Mouse (Mus musculus) limb, embryonic 11.5 days (tissue): ENCODE results near the gene Foxa3. TPM values are rescaled to one million over a fixed set of nuclear protein-coding genes. Genes with fewer than 3 reads are reported as not detected.

ENCODE experiments used
- ATAC-seq: fragments of 200-750 bp; cut with Nextera tagmentation; 2 replicates; pipeline ENCODE4 v1.8.0; 2017; ENCODE audit warnings: low read depth; ENCODE audit not compliant: insufficient number of reproducible peaks, low FRiP score, low TSS enrichment
- DNase-seq: peaks from one replicate; pipeline ENCODE4 v3.0.0-alpha.2; 2015; ENCODE audit warnings: low spot score
- H3K27ac ChIP-seq: fragments of 300-500 bp; sonication (generic); replicated peaks from 2 replicates; pipeline ENCODE4 v1.5.1; 2014; ENCODE audit warnings: low read depth, mild to moderate bottlenecking, low read length
- H3K27me3 ChIP-seq: fragments of 300-500 bp; sonication (generic); 2 replicates; pipeline ENCODE4 v1.6.1; 2014; ENCODE audit warnings: mild to moderate bottlenecking, low read length, mixed read lengths; ENCODE audit not compliant: control insufficient read depth, insufficient read depth
- H3K36me3 ChIP-seq: fragments of 300-500 bp; sonication (generic); 2 replicates; pipeline ENCODE4 v1.6.1; 2014; ENCODE audit warnings: mild to moderate bottlenecking, low read length, moderate library complexity, mixed read lengths; ENCODE audit not compliant: control insufficient read depth, insufficient read depth
- H3K4me1 ChIP-seq: fragments of 300-500 bp; sonication (generic); 2 replicates; pipeline ENCODE4 v1.6.1; 2014; ENCODE audit warnings: low read length, mixed read lengths; ENCODE audit not compliant: control insufficient read depth, insufficient read depth
- H3K4me2 ChIP-seq: fragments of 300-500 bp; sonication (generic); 2 replicates; pipeline ENCODE4 v1.6.1; 2014; ENCODE audit warnings: low read depth, mild to moderate bottlenecking, moderate library complexity; ENCODE audit not compliant: severe bottlenecking
- H3K4me3 ChIP-seq: fragments of 300-500 bp; sonication (generic); 2 replicates; pipeline ENCODE4 v1.5.1; 2014; ENCODE audit warnings: low read depth, low read length
- H3K9ac ChIP-seq: fragments of 300-500 bp; sonication (generic); 2 replicates; pipeline ENCODE4 v1.6.1; 2014; ENCODE audit warnings: mild to moderate bottlenecking, low read length
- H3K9me3 ChIP-seq: fragments of 300-500 bp; sonication (generic); 2 replicates; pipeline ENCODE4 v1.6.1; 2016; ENCODE audit warnings: low read length; ENCODE audit not compliant: control insufficient read depth
- WGBS: fragments of 180-500 bp; shearing (Covaris S2); extraction: QIAGEN DNeasy Blood & Tissue Kit; methylation state at CpG from one replicate; pipeline ENCODE4 v1.1.7; 2014; 5-methylcytosine and 5-hydroxymethylcytosine counted together
- polyA plus RNA-seq: library from polyadenylated mRNA; unstranded; fragments of >200 nt; fragmentation: Nextera tagmentation; extraction: Ambion mirVana; gene quantifications from 2 replicates; pipeline ENCODE4 v1.2.1, GENCODE M21; 2014

Foxa3 gene
- polyA plus RNA-seq, 1 experiment from 2014 or later: 0.21 TPM

- ATAC-seq: no peak
Measured at GRCm38 (mm10) chr7:18987747-18988146, 35.6 kb downstream of the Foxa3 start.

GRCm38 (mm10) chr7:18987100-18987499 lies 36.2 kb downstream of the Foxa3 start, which contains the start of gene Nanos2:
Gene Nanos2 (plus strand): TSS chr7:18987400.
- H3K4me2 ChIP-seq: no peak within 1 kb of the TSS
- H3K27me3 ChIP-seq: peaks cover 7% of the 10 kb centered on the region
- H3K4me1 ChIP-seq: peaks cover 7% of the 10 kb centered on the region; the same call in 1 of the 2 replicates
- WGBS: 68% methylated on average over 2 of the region's 2 CpGs
- DNase-seq (no peak), ATAC-seq (no peak)
- no peak within 1 kb of the TSS for H3K4me3 ChIP-seq
- H3K27ac ChIP-seq: no peak within 1 kb of the TSS
- H3K9ac ChIP-seq: no peak within 1 kb of the TSS
- no peaks in the 10 kb centered on the region for H3K36me3 ChIP-seq
- H3K9me3 ChIP-seq: no peaks in the 10 kb centered on the region

More at GRCm38 (mm10) chr7:18987747-18988146, 35.6 kb downstream of the Foxa3 start:
- 68% methylated on average over 13 of the region's 13 CpGs for WGBS
- no peak for DNase-seq
- H3K4me3 ChIP-seq: no peak overlapping the region
- peaks cover 13% of the 10 kb centered on the region for H3K27me3 ChIP-seq
- no peaks in the 10 kb centered on the region for H3K9me3 ChIP-seq
- no peaks in the 10 kb centered on the region for H3K36me3 ChIP-seq
- H3K27ac ChIP-seq: no peak overlapping the region
- no peak overlapping the region for H3K4me2 ChIP-seq
- H3K9ac ChIP-seq: no peak overlapping the region
- peaks cover 7% of the 10 kb centered on the region; the same call in 1 of the 2 replicates for H3K4me1 ChIP-seq

GRCm38 (mm10) chr7:18986503-18986902 lies 36.8 kb downstream of the Foxa3 start:
- 75% methylated on average over 2 of the region's 2 CpGs for WGBS
- Histone ChIP-seq H3K4me3 (no peak overlapping the region), H3K27ac (no peak overlapping the region)

GRCm38 (mm10) chr7:18978381-18978780 lies 45.0 kb downstream of the Foxa3 start:
- Histone ChIP-seq H3K36me3 (no peaks in the 10 kb centered on the region), H3K27me3 (no peaks in the 10 kb centered on the region), H3K4me1 (no peaks in the 10 kb centered on the region), H3K9ac (no peak overlapping the region), H3K4me3 (no peak overlapping the region), H3K27ac (no peak overlapping the region), H3K9me3 (no peaks in the 10 kb centered on the region), H3K4me2 (no peak overlapping the region)
- 89% methylated on average over 9 of the region's 9 CpGs for WGBS
- DNase-seq (no peak), ATAC-seq (no peak)

More at GRCm38 (mm10) chr7:18986503-18986902, 36.8 kb downstream of the Foxa3 start:
- no peak for ATAC-seq
- no peak overlapping the region for H3K9ac ChIP-seq
- no peaks in the 10 kb centered on the region for H3K36me3 ChIP-seq
- no peak for DNase-seq
- no peaks in the 10 kb centered on the region for H3K9me3 ChIP-seq
- H3K27me3 ChIP-seq: peaks cover under 1% of the 10 kb centered on the region; the same call in 1 of the 2 replicates
- H3K4me2 ChIP-seq: no peak overlapping the region
- H3K4me1 ChIP-seq: peaks cover 4% of the 10 kb centered on the region; the same call in 1 of the 2 replicates

GRCm38 (mm10) chr7:18970956-18971355 lies 52.4 kb downstream of the Foxa3 start:
- no peak overlapping the region for H3K4me2 ChIP-seq
- WGBS: 85% methylated on average over 3 of the region's 3 CpGs

DNA sequence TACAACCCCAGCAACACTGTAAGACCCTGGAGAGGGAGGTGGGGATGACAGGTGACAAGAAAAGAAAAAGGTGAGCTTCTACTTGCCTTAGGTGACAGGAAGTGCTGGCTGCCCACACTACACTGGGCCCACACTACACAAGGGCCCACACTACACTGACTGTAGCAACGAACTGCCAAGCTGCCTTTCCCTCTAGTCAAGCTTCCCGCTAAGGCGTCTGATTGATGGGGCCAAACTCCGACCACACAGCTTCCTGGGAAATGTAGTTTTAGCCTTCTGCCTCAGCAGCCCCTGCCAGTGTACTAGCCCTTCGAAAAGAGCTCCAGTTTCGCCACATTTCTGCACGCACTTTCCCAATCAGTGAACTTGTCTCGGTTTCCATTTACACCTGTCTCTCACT lies 55.7 kb downstream of the Foxa3 start:
- H3K9ac ChIP-seq: no peak overlapping the region
- DNase-seq (no peak), ATAC-seq (no peak)
- 8% methylated on average over 8 of the region's 8 CpGs for WGBS
- H3K27me3 ChIP-seq: peaks cover 35% of the 10 kb centered on the region
- H3K4me3 ChIP-seq: no peak overlapping the region
- H3K4me1 ChIP-seq: no peaks in the 10 kb centered on the region
- H3K36me3 ChIP-seq: no peaks in the 10 kb centered on the region
- H3K27ac ChIP-seq: no peak overlapping the region
- no peak overlapping the region for H3K4me2 ChIP-seq
- H3K9me3 ChIP-seq: no peaks in the 10 kb centered on the region

More at GRCm38 (mm10) chr7:18970956-18971355, 52.4 kb downstream of the Foxa3 start:
- H3K27me3 ChIP-seq: peaks cover 4% of the 10 kb centered on the region
- no peak overlapping the region for H3K27ac ChIP-seq
- ATAC-seq (no peak), DNase-seq (no peak)
- H3K4me1 ChIP-seq: no peaks in the 10 kb centered on the region
- H3K9ac ChIP-seq: no peak overlapping the region
- H3K4me3 ChIP-seq: no peak overlapping the region
- H3K9me3 ChIP-seq: no peaks in the 10 kb centered on the region
- no peaks in the 10 kb centered on the region for H3K36me3 ChIP-seq

- Histone ChIP-seq H3K9ac (no peak overlapping the region), H3K27me3 (peaks cover 58% of the 10 kb centered on the region), H3K4me1 (no peaks in the 10 kb centered on the region), H3K27ac (no peak overlapping the region), H3K4me3 (no peak overlapping the region), H3K4me2 (no peak overlapping the region), H3K9me3 (no peaks in the 10 kb centered on the region), H3K36me3 (no peaks in the 10 kb centered on the region)
- whole genome bisulfite sequencing: 82% methylated on average over 5 of the region's 5 CpGs
- no peak for DNase-seq
- no peak for ATAC-seq
Measured at GRCm38 (mm10) chr7:18965312-18965711, 58.0 kb downstream of the Foxa3 start.

DNA sequence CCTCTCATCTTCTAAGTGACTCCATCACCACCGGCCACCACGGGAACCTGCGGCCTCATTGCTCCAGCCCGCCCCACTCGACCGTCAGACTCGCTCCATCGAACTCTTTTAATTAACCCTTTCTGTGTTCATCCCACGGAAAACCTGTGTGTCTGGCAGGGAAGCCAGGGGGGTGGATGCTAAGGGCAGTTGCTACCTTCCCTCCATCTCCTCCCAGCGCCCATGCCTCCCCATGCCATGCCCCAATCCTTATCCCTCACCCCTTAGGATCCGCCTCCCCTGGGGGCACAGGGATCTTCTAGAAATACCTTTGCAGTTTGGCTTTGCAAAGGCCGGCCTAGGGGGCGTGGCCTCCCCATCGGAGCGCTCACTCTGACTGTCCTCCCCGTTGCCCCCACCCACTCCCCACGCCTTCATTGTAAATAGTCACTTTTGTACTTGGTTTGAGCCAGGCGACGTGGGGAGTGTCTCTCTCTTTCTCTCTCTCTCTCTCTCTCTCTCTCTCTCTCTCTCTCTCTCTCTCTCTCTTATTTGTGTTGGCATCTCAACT lies 60.0 kb downstream of the Foxa3 start:
- Histone ChIP-seq H3K27me3 (peaks cover 71% of the 10 kb centered on the region), H3K27ac (no peak overlapping the region), H3K9ac (no peak overlapping the region), H3K9me3 (no peaks in the 10 kb centered on the region), H3K4me2 (no peak overlapping the region; the same call in 1 of the 2 replicates), H3K4me1 (no peaks in the 10 kb centered on the region), H3K4me3 (no peak overlapping the region), H3K36me3 (no peaks in the 10 kb centered on the region)
- WGBS: under 1% methylated on average over 19 of the region's 19 CpGs
- DNase-seq (no peak), ATAC-seq (no peak)
